ENCODE assay signal across 26 mouse cellular contexts in genomic region chr10:7037194-7037593, GRCm38 (mm10).
"Had no signal": no experiment of that assay in that cellular context is flagged by ENCODE, and none has a peak within 500 bp of the region (broad histone marks: within the 10 kb centered on the region; RNA-seq: fewer than 3 reads in every experiment).

No protein-coding gene starts in this region.

- H3K36me3 ChIP-seq: intestine, embryonic 15.5 days; kidney, embryonic 15.5 days; limb, embryonic 12.5 days; limb, embryonic 15.5 days; liver, embryonic 12.5 days; liver, embryonic 15.5 days; neural tube, embryonic 12.5 days; neural tube, embryonic 15.5 days; stomach, embryonic 15.5 days had no signal

- H3K9me3 ChIP-seq: intestine, embryonic 15.5 days; kidney, embryonic 15.5 days; limb, embryonic 12.5 days; limb, embryonic 15.5 days; liver, embryonic 12.5 days; liver, embryonic 15.5 days; megakaryocyte, embryonic 14.5 days; neural tube, embryonic 12.5 days; neural tube, embryonic 15.5 days; stomach, embryonic 15.5 days had no signal

- H3K27me3 ChIP-seq: intestine, embryonic 15.5 days; kidney, embryonic 15.5 days; limb, embryonic 12.5 days; limb, embryonic 15.5 days; liver, embryonic 12.5 days; liver, embryonic 15.5 days; megakaryocyte, embryonic 14.5 days; neural tube, embryonic 12.5 days; neural tube, embryonic 15.5 days; stomach, embryonic 15.5 days had no signal

- H3K4me3 ChIP-seq: intestine, embryonic 15.5 days; kidney, embryonic 15.5 days; left cerebral cortex, adult 2 months; limb, embryonic 12.5 days; limb, embryonic 15.5 days; liver, embryonic 12.5 days; liver, embryonic 15.5 days; megakaryocyte, embryonic 14.5 days; neural tube, embryonic 12.5 days; neural tube, embryonic 15.5 days; stomach, embryonic 15.5 days had no signal

- H3K27ac ChIP-seq: intestine, embryonic 15.5 days; kidney, embryonic 15.5 days; left cerebral cortex, adult 2 months; limb, embryonic 12.5 days; limb, embryonic 15.5 days; liver, embryonic 12.5 days; liver, embryonic 15.5 days; neural tube, embryonic 12.5 days; neural tube, embryonic 15.5 days; stomach, embryonic 15.5 days had no signal

- H3K9ac ChIP-seq: intestine, embryonic 15.5 days; kidney, embryonic 15.5 days; limb, embryonic 12.5 days; limb, embryonic 15.5 days; liver, embryonic 12.5 days; liver, embryonic 15.5 days; neural tube, embryonic 12.5 days; neural tube, embryonic 15.5 days; stomach, embryonic 15.5 days had no signal

- H3K4me1 ChIP-seq: intestine, embryonic 15.5 days; kidney, embryonic 15.5 days; limb, embryonic 12.5 days; limb, embryonic 15.5 days; liver, embryonic 12.5 days; liver, embryonic 15.5 days; neural tube, embryonic 12.5 days; neural tube, embryonic 15.5 days; stomach, embryonic 15.5 days had no signal

- H3K4me2 ChIP-seq: intestine, embryonic 15.5 days; kidney, embryonic 15.5 days; limb, embryonic 12.5 days; limb, embryonic 15.5 days; liver, embryonic 12.5 days; liver, embryonic 15.5 days; midbrain, embryonic 11.5 days; neural tube, embryonic 12.5 days; neural tube, embryonic 15.5 days; stomach, embryonic 15.5 days had no signal

- DNase-seq: kidney, adult 11 months; kidney, adult 8-10 months; kidney, postnatal 10 days; kidney, postnatal 36 days; layer of hippocampus, postnatal 36 days; left cerebral cortex, postnatal 4 days; lung, adult 2 months; lung, postnatal 4 days; midbrain, embryonic 14.5 days; retina, postnatal 1 day; right cerebral cortex, postnatal 25 days; spleen, adult 18-20 months; thymus, adult 18-20 months; thymus, postnatal 36 days had no signal

- ATAC-seq: intestine, embryonic 15.5 days; liver, embryonic 12.5 days had no signal
